Mouse (Mus musculus): ENCODE data around the gene Trim27.

Gene Trim27

DNA sequence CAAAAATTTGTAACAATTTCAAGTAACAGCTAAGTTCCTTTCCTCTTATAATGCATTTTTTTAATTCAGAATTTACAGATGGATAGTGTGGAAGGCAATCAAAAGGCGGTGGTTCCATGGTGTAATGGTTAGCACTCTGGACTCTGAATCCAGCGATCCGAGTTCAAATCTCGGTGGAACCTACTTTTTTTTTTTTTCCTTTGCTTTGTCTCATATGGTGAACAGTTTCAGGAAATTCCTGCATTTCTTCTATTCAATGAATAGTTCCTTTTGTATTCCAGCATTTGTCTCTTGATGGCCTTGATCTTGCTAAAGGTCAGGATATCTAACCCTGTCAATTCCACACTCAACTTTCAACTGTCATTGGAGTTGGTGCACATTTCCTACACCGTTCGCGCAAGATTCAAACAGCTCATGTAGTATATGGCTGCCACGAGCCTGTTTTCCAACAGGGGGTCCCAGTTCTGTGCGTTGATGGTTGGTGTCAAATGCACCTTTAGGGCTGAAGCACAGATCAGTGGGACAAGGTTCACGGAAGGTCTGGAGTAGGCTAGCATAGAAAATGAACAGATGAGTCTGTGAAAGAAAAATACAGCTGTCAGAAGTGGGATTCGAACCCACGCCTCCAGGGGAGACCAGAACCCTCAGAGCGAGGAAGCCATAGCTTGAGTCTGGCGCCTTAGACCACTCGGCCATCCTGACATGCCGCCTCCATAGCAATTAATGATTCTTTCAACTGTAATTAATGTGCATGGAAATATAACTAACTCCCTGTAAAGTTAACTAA is 6.8 kb upstream of the Trim27 start:
- peak in 1 of 2 experiments; percentile 64 for DNase-seq (ENCODE audit: low spot score in 2 of 2)

DNA sequence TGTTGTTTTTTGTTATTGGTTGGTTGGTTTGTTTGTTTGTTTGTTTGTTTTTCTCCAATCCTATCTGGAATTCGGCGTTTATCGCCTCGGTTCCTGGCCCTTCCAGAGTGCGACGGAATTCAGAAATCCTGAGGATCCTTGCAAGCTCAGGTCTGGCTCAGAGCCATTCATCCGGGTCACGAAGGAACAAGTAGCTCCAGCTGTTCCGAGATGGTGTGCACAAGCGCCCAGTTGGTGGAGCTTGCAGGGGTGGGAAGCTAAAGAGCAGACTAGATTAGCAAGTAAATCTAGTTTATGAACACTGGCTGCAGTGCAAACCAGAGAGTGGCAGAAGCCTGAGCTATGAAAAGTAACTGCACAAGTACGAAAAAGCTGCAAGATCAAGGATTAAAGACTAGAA is 6.2 kb upstream of the Trim27 start:
- peak; percentile 68 to 71 for DNase-seq (ENCODE audit: low spot score in 2 of 2)

DNA sequence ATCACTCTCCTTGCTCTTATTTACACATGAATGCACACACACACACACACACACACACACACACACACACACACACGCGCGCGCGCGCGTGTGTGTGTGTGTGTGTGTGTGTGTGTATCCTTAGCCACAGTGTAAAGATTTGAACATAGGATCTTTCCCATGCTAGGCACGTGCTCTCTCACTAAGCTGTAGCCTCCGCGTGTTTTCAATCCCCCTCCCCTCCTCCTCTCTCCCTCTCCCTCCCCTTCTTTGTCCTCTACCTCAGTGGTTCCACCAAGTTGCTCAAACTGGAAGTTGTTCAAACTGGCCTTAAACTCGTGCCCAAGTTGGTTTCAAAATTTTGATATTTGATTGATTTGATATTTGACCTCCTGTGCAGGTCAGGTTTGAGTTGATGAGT is 2.5 kb upstream of the Trim27 start:
- no peak for DNase-seq (ENCODE audit: low spot score in 2 of 2)

DNA sequence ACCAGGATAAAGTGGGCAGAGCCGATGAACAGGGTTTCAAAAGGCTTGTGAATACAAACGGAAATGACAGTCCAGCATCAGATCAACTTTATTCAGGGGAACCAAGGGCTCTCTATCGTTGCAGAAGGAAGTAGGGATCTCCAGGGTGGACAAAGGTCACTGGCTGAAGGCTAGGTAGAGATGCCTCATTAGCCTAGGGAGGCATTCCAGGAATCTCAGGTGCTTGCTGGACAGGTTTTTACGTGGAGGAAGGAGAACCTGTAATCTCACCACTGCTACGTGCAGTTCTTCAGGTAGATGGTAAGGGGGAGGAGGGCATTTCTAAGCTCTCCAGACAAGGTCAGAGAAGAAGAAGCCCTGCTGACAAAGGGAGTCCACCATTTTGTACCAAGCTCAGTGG is 1.6 kb upstream of the Trim27 start:
- DNase-seq (ENCODE audit: low spot score in 2 of 2), result no peak

DNA sequence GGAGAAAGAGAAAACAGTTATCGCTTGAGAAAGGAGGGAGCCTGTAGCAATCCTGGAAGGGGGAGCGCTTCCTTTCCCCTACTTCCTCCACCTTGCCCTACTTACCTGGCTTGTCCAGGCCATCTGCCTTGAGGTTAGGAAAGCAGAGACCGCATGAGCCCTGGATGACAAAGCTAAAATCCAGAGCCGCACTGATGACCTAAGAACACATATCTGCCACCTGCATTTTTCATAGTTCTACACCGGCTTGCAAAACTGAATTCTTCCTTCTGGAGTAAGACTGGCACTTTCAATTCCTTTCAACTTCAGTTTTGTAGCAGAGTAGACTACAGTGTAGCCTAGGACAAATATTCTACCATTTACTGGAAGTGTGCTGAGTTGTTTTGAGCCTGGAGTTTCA is 881 bp upstream of the Trim27 start:
- no peak for DNase-seq (ENCODE audit: low spot score in 2 of 2)

DNA sequence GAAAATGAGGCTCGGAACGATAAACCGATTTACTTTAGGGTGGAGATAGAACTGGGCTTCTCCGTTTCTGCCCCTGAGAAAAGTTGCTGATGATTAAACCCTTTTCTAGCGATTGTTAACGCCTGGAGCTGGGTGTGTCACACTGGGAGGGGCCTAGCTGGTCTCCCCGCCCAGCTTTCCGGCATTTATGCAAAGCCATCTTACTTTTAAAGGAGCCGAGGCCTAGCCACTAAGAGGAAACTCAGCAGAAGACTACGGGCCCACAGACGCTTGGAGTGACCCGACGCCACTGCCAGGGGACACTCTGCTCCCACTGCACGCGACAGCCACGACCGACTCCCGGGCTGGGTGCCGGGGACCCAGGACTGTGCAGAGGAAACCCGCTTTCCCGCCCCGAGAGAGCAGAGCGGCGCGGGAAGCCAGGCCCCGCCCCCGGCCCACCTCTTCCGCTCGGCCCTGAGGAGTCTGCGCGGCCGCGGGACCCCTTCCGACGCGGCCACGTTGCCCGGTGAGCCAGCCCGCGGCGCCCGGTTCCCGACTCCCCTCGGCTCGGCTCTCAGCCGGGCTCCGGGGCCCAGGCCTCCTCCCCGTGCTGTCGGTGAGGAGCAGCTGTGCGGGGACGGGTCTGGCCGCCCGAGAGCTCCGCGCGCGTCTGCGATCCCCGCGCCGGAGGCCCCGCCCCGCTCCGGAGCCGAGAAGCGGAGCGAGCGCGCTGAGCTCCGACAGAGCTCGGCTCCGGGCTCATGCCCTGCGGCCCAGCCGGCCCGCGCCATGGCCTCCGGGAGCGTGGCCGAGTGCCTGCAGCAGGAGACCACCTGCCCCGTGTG is 692 bp downstream of the Trim27 start:
- peak; percentile 72 to 84 for DNase-seq (ENCODE audit: low spot score in 2 of 2)

DNA sequence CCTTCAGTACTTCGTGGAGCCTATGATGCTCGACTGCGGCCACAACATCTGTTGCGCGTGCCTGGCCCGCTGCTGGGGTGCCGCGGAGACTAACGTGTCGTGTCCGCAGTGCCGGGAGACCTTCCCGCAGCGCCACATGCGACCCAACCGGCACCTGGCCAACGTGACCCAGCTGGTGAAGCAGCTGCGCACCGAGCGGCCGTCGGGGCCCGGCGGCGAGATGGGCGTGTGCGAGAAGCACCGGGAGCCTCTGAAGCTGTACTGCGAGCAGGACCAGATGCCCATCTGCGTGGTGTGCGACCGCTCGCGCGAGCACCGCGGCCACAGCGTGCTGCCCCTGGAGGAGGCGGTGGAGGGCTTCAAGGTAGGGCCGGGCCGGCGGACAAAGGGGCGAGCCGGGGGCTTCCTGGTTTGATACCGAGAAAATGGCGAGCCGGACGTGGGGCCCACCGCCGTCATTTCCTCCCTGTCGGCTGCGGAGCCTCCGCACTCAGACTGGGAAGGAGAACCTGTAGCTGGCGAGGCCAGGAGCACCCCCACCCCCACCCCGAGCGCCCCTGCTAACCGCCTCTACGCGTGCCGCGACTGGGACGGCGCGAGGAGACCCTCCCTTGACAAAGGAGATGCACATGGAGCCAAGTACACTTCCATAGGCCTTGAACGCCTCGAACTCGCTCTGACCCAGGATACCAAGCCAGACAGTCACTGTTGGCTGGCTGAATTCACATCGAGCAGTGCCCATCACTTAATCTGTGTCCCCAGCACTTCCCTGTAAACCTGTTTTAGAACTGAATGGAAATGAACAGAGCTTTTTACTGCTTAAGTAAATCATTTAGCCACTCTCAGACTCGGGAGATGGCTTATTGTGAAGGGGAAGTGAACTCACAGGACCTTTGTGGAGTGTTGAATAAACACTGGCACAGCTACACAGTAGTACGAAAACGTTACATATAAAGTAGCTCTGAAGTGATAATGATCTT is 1.6 kb downstream of the Trim27 start:
- peak; percentile 38 to 58 for DNase-seq (ENCODE audit: low spot score in 2 of 2)

DNA sequence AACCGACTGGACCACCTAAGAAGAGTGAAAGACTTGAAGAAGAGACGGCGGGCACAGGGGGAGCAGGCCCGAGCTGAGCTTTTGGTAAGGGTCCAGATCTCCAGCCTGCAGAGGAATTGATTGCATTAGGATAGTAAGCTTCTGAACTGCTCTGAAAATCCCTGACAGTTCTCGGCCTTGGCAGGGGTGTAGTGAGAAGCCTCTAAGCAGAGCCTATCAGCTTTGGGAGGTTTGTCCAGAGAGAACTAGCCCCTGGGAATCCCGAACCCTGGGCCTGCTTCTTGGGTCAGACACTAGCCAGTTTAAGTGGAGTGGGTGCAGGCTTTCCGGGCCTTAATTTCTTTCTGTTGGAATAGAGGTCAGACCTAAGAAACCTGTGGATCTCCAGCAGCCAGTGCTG is 2.8 kb downstream of the Trim27 start:
- DNase-seq (ENCODE audit: low spot score in 2 of 2), result no peak

DNA sequence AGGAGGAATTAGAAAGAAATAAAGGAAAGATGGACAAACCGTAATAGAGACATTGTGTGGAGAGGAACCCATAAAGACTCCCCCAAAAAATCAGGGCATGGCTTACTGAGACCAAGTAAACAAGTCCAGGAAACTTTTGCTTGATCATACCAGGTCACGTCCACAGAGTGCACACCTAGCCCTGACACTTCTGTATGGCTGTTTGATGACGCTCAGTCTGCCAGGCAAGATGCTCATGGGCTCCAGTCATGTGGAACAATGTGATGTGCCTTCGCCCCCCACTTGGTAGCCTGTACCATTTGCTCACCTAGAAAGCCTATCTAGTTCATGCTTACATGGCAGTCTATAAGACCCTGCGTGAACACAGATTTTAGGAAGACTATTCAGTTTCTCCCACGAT is 3.8 kb downstream of the Trim27 start:
- DNase-seq (ENCODE audit: low spot score in 2 of 2), result no peak

DNA sequence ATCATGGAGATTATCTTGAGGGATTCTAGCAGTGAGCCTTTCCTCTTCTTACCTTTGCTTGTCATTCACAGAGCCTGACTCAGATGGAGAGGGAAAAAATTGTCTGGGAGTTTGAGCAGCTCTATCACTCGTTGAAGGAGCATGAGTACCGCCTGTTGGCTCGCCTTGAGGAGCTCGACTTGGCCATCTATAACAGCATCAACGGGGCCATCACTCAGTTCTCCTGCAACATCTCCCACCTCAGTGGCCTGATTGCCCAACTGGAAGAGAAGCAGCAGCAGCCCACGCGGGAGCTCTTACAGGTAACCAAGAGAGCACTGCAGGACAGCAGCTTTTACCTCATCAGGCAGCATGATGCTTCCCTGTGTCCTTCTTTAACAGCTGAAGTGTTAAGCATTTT is 4.4 kb downstream of the Trim27 start:
- no peak for DNase-seq (ENCODE audit: low spot score in 2 of 2)

DNA sequence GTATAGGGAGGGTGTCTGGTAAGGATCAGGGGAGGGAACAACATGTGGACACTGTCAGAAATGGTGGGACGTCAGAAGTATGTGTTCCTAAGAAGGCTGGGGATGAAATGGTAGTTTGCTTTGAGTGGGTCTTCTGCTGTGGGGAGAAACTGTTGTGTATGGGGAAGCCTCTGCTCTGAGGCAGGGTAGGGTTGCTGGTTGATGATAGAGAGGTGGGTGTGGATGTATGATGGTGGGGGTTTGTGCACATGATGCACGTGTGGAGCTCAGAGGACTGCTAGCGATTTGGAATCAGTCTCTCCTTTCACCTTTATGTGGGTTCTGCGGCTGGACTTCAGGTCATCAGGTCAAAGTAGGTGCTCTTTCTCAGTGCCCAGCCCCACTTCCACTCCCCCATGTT is 6.3 kb downstream of the Trim27 start:
- DNase-seq (ENCODE audit: low spot score in 2 of 2), result no peak

DNA sequence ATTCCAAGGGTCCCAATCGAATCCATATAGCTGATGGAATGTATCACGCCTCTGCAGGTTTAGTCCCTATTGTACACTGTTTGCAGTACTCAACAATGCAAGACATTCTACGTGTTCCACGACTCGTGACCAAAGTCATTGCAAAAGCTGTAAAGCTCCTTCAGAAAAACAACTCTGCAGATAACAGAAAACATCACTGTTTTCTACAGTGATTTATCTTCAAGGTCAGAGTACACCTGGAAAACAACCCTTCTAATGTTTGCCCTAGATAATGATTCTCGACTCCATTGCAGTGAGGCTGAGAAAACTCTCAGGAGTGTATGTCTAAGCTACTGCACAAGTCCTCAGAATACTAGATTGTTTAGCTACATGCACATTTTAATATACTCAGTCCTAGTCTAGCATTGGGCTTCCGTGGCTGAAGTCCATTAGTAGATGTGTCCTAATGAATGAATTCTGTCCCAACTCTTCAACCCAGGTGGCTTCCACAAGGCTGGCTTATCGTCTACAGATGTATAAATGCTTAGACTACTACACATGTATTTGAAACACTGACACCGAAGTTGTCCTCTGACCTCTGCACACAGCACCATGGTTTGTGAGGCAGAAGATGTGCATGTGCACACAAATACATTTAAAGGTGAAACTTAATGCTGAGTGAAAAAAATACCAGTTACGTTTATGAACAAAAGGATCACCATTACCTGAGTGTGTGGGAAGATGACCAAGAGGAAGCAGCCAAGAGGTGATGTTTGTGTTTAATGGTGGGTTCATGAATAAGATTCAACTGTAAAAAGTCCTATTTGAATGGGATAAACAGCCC is 16.4 kb downstream of the Trim27 start:
- no peak for DNase-seq (ENCODE audit: low spot score in 2 of 2)

DNA sequence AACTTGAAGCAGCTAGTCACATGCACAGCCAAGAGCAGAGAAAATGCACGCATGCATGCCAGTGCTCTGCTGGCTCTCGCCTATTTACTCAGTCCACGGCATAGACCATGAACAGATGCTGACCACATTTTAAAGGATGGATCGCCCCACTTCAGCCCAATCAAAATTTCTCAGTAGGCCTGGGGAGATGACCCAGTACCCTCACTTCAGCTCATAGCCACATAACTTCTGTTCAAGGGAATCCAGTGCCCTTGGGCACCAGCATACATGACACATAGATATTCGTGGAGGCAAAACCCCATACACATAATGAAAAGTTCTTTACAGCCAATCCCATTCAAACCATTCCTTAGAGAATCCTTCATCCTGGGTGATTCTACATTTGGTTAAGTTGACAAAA is 18.5 kb downstream of the Trim27 start:
- no peak for DNase-seq (ENCODE audit: low spot score in 2 of 2)

DNA sequence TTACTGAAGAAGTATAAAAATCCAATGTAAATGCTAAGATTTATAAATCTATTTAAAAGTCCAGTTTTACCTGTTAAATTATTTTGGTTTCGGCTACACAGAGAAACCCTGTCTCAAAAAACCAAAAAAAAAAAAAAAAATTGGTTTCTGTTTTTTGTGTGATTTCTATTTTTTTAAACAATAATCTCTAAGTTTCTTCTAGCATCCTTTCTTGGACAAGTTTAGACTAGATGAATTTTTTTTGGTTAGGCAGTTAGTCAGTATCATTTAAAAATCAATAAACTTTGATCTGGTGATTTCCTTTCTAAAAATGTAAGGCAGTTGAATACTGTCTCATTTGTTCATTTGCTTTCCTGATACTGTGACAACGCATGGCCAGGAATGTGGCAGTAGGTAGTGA is 19.1 kb downstream of the Trim27 start:
- no peak for DNase-seq (ENCODE audit: low spot score in 2 of 2)

DNA sequence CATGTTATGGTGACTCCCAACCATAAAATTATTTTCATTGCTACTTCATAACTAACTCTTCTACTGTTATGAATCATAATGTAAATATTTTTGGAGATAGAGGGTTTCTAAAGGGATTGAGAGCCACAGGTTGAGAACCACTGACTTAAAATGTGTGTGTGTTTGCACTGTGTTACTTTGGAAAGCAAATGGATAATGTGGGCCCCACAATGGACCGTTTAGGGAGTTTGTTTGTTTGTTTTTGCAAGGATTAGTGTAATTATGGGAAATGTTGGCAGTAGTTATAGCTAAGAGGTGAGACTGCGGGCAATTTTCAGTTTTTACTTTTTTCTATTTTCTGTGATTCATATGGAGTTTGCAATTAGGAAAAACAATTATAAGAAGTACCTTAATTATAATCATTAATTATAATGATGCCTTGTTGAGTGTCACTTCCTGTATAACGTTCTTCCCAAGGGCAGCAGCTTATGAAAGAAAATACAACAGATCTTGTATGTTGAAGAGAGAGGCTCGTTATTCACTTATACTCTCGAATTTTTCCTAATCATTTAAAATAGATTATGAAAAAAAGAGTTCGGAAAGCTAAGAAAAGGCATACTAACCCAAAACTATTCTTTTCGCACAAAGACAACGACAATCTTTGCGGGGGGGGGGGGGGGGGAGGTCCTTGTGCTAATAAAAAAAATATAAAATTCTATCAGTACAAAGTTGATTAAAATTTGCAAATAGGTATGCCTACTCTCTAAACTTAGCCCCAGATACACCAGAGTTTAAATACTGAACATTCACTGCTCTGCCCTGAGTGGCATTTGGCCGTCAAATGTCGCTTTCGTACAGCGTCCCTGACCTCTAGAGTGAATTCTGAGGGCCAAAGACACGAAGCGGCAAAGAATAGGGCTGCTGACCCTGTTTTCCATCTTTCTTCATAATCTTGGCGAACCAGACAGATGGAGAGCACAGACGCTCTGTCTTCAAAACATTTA is 20.1 kb downstream of the Trim27 start:
- no peak for DNase-seq (ENCODE audit: low spot score in 2 of 2)

DNA sequence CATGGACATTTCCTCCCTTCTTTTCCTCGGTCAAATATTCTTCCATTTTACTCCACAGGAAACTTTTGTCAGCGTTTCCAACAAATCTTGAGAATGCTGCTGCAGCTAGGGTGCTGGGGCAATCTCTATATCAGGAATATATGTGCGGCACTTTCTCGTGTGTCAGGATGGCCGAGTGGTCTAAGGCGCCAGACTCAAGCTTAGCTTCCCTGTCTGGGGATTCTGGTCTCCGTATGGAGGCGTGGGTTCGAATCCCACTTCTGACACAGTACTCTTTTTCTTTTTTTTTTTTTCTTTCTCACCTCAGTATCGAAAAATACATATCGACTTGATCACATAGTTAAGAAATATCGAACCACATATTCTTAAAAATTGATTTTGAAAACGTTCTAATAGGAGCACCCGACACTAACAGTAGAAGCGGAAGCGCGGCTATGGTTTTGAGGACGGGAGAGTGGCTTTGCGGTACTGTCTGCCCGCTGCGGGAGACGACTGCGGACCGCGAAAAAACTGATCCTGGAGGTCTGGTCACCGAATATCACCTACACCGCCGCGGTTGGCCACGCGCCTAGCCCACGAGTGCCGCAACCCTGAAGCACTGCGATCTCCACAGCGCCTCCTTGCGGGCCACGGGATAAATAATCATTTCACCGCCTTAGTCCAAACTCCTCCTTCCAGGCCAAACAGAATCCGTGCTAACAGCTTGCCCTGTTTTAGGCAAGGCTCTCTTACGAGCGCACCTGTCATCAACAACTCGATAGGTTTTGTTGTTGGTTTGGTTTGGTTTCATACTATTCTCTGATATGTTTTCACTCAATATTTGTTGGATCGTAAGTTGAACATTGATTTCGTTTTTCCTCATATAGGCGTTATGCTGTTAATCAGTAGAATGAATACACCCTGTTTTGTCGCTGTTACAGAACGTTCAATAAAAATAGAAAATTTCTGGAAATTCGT is 21.1 kb downstream of the Trim27 start:
- peak; percentile 74 to 92 for DNase-seq (ENCODE audit: low spot score in 2 of 2)

DNA sequence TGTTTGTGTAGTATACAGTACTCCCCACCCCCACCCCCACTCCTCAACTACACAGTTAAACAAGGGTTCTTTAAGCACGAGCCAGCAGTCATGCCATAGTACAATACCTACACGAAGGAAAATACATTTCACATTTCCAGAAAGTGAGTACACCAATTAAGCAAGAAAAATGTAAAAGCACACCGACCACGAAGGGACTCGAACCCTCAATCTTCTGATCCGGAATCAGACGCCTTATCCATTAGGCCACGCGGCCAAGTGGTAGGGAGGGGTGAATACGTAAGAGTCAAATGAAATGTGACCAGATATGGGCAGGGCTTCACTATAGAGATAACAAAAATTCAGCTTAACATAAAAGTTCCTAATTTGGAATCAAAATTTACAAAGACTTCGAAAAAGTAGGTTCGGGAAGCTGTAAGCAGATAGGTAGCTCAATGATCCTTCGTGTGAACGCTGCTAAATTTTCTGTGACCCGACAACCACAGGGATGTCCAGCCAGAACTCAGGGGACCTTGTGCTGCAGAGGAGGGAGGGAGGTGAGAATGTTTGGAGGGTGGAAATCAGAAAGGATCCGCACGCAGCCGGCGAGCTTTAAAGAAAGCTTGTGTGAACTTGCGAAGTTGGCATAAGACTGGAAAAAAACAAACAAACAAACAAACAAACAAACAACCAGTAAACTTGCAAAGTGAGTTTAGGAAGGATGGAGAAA is 36.2 kb downstream of the Trim27 start:
- DNase-seq (ENCODE audit: low spot score in 2 of 2), result peak; percentile 41 to 80

DNA sequence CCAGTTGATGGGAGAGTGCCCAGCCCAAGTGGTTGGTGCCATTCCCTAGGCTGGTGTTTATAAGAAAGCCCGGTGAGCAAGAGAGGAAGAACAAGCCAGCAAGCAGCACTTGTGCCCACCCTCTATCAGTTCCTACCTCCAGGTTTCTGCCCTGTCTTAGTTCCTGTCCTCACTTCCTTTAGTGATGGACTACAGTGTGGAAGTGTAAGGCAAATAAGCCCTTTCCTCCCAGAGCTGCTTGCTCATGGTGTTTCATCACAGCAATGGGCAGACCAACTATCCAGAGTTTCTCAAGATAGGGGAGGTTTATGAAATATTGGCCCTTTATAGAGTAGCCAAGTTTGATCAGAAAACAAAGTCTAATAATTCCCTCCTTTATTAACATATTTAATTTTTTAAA is 37.5 kb downstream of the Trim27 start:
- no peak for DNase-seq (ENCODE audit: low spot score in 2 of 2)
